In genomic region chr10:71479700-71480325, GRCm38 (mm10) we compare ENCODE assay signal across 8 mouse cellular contexts.
DNase-seq lines count a peak whose midpoint lies in the region; ATAC-seq lines count a peak whose summit lies in the region.

No protein-coding gene starts in this region.

- no peak overlapping the region for H3K4me2 ChIP-seq in neural tube, embryonic 15.5 days
- H3K4me2 ChIP-seq in forebrain, embryonic 16.5 days (ENCODE audit: low read length) = no peak overlapping the region
- no peak overlapping the region for H3K4me2 ChIP-seq in neural tube, embryonic 11.5 days (ENCODE audit: low read depth)

- peak; percentile 78 for DNase-seq in neural tube, embryonic 10.5 days (ENCODE audit: extremely low spot score, low spot score)
- DNase-seq in c-Kit-positive CD71-positive TER-119-positive erythroid progenitor cells, embryonic 14.5 days (ENCODE audit: low spot score) = peak; percentile 9
- DNase-seq in induced T-regulatory cell, adult 2 months (ENCODE audit: low read depth) = peak; percentile 26
- DNase-seq in left cerebral cortex, postnatal 10 days (ENCODE audit: extremely low spot score in 1 of 2, low spot score in 2 of 2) = peak; percentile 78 to 80
- peak; percentile 78 for DNase-seq in neural tube, embryonic 11.5 days (ENCODE audit: low spot score)
- DNase-seq in thymus, postnatal 4 days = peak; percentile 65

- no peak for ATAC-seq in neural tube, embryonic 15.5 days (ENCODE audit: low FRiP score)
- ATAC-seq in forebrain, embryonic 16.5 days = peak; percentile 31
- peak; percentile 51; the same call in 1 of the 2 replicates for ATAC-seq in neural tube, embryonic 11.5 days (ENCODE audit: insufficient read depth, low FRiP score, low TSS enrichment)

- no peaks in the 10 kb centered on the region for H3K27me3 ChIP-seq in neural tube, embryonic 15.5 days (replicated peaks)
- H3K27me3 ChIP-seq in forebrain, embryonic 16.5 days (replicated peaks; ENCODE audit: control insufficient read depth, insufficient read depth, low read length) = no peaks in the 10 kb centered on the region
- H3K27me3 ChIP-seq in neural tube, embryonic 11.5 days (ENCODE audit: control insufficient read depth, insufficient read depth, low read length) = no peaks in the 10 kb centered on the region

- intact Hi-C loops in left cerebral cortex, postnatal 10 days (cut with DNase I) = loop anchor here (10.0 kb wide), 1 partner anchor 1175 kb away; the partner anchor contains the start of gene Zwint

- H3K9me3 ChIP-seq in neural tube, embryonic 15.5 days (replicated peaks) = no peaks in the 10 kb centered on the region
- no peaks in the 10 kb centered on the region for H3K9me3 ChIP-seq in forebrain, embryonic 16.5 days (ENCODE audit: control insufficient read depth, low read length)
- H3K9me3 ChIP-seq in neural tube, embryonic 11.5 days (ENCODE audit: control insufficient read depth, low read length) = no peaks in the 10 kb centered on the region

- H3K9ac ChIP-seq in neural tube, embryonic 15.5 days (replicated peaks) = no peak overlapping the region
- no peak overlapping the region for H3K9ac ChIP-seq in forebrain, embryonic 16.5 days (replicated peaks; ENCODE audit: low read depth, low read length)
- no peak overlapping the region for H3K9ac ChIP-seq in neural tube, embryonic 11.5 days (ENCODE audit: low read length)

- peaks cover 14% of the 10 kb centered on the region for H3K4me1 ChIP-seq in neural tube, embryonic 15.5 days
- H3K4me1 ChIP-seq in forebrain, embryonic 16.5 days (replicated peaks; ENCODE audit: control insufficient read depth, insufficient read depth, low read length) = peaks cover 18% of the 10 kb centered on the region
- H3K4me1 ChIP-seq in neural tube, embryonic 11.5 days (ENCODE audit: control insufficient read depth, insufficient read depth, low read length) = no peaks in the 10 kb centered on the region

- no peak overlapping the region for H3K27ac ChIP-seq in neural tube, embryonic 15.5 days (replicated peaks)
- no peak overlapping the region for H3K27ac ChIP-seq in forebrain, embryonic 16.5 days (ENCODE audit: low read length)
- H3K27ac ChIP-seq in neural tube, embryonic 11.5 days (ENCODE audit: low read depth, low read length) = no peak overlapping the region

- H3K36me3 ChIP-seq in neural tube, embryonic 15.5 days = no peaks in the 10 kb centered on the region
- no peaks in the 10 kb centered on the region for H3K36me3 ChIP-seq in forebrain, embryonic 16.5 days (ENCODE audit: control insufficient read depth, insufficient read depth)
- no peaks in the 10 kb centered on the region for H3K36me3 ChIP-seq in neural tube, embryonic 11.5 days (ENCODE audit: control insufficient read depth, insufficient read depth, low read length)

- 10% methylated on average over 8 of the region's 8 CpGs for WGBS in neural tube, embryonic 15.5 days
- WGBS in forebrain, embryonic 16.5 days = 12% methylated on average over 8 of the region's 8 CpGs
- 11% methylated on average over 8 of the region's 8 CpGs for WGBS in neural tube, embryonic 11.5 days

- H3K4me3 ChIP-seq in neural tube, embryonic 15.5 days (replicated peaks) = no peak overlapping the region
- no peak overlapping the region for H3K4me3 ChIP-seq in forebrain, embryonic 16.5 days (replicated peaks; ENCODE audit: low read length)
- no peak overlapping the region for H3K4me3 ChIP-seq in neural tube, embryonic 11.5 days (ENCODE audit: low read depth, low read length)

Comparison
In these comparisons a context has a peak if more than half of its experiments do, and no peak if none do; other contexts are left out.
1. DNase-seq: peak in every context shown above with its lines; median percentile 79 in left cerebral cortex, postnatal 10 days; 78 in neural tube, embryonic 10.5 days; 78 in neural tube, embryonic 11.5 days; 65 in thymus, postnatal 4 days; 26 in induced T-regulatory cell, adult 2 months; 9 in c-Kit-positive CD71-positive TER-119-positive erythroid progenitor cells, embryonic 14.5 days.